Mouse (Mus musculus): ENCODE results near the gene Gm128. TPM values are rescaled to one million over a fixed set of nuclear protein-coding genes. Genes with fewer than 3 reads are reported as not detected.

Gene Gm128
- total and polyA plus RNA-seq, 3 experiments, result not detected

GRCm38 (mm10) chr3:95210585-95210984 lies 30.8 kb downstream of the Gm128 start:
- DNase-seq (ENCODE audit: low spot score) (no peak), ATAC-seq (ENCODE audit: extremely low read depth, insufficient number of reproducible peaks, low FRiP score, poor library complexity, severe bottlenecking) (no peak)
- peaks cover 23% of the 10 kb centered on the region for H3K4me1 ChIP-seq (ENCODE audit: insufficient read depth, low read depth, low read length)
- no peak for TF ChIP-seq TAL1 (conservative IDR thresholded peaks at IDR 0.05; ENCODE audit: low read depth, low read length)
- TF ChIP-seq GATA2 (IDR thresholded peaks at IDR 0.05; ENCODE audit: borderline replicate concordance, low read depth, low read length), result no peak
- TF ChIP-seq CTCF (IDR thresholded peaks at IDR 0.05; ENCODE audit: low read depth, low read length), result no peak
- TF ChIP-seq GATA1 (IDR thresholded peaks at IDR 0.05; ENCODE audit: borderline replicate concordance, low read length), result no peak
- no peak for TF ChIP-seq POLR2AphosphoS5 (IDR thresholded peaks at IDR 0.05; ENCODE audit: insufficient replicate concordance, low read depth, low read length)
- H3K9me3 ChIP-seq (replicated peaks), result no peaks in the 10 kb centered on the region
- H3K36me3 ChIP-seq (replicated peaks), result peaks cover 95% of the 10 kb centered on the region
- no peaks in the 10 kb centered on the region for H3K27me3 ChIP-seq (ENCODE audit: insufficient read depth, low read length)
- no peak overlapping the region for H3K4me3 ChIP-seq (ENCODE audit: low read depth, low read length)

- no peak for TF ChIP-seq GATA1 (IDR thresholded peaks at IDR 0.05; ENCODE audit: borderline replicate concordance, low read length)
- no peak for TF ChIP-seq GATA2 (IDR thresholded peaks at IDR 0.05; ENCODE audit: borderline replicate concordance, low read depth, low read length)
- no peak for TF ChIP-seq CTCF (IDR thresholded peaks at IDR 0.05; ENCODE audit: low read depth, low read length)
- no peak for TF ChIP-seq POLR2AphosphoS5 (IDR thresholded peaks at IDR 0.05; ENCODE audit: insufficient replicate concordance, low read depth, low read length)
- TF ChIP-seq TAL1 (conservative IDR thresholded peaks at IDR 0.05; ENCODE audit: low read depth, low read length), result no peak
- peaks cover 8% of the 10 kb centered on the region; the same call in 1 of the 2 replicates for H3K4me1 ChIP-seq (ENCODE audit: insufficient read depth, low read depth, low read length)
- no peak for DNase-seq (ENCODE audit: low spot score)
- H3K27me3 ChIP-seq (ENCODE audit: insufficient read depth, low read length), result no peaks in the 10 kb centered on the region
- no peak for ATAC-seq (ENCODE audit: extremely low read depth, insufficient number of reproducible peaks, low FRiP score, poor library complexity, severe bottlenecking)
- H3K36me3 ChIP-seq (replicated peaks), result peaks cover 96% of the 10 kb centered on the region
- H3K4me3 ChIP-seq (ENCODE audit: low read depth, low read length), result no peak overlapping the region
- no peaks in the 10 kb centered on the region for H3K9me3 ChIP-seq (replicated peaks)
Observed at GRCm38 (mm10) chr3:95208286-95208685, 33.1 kb downstream of the Gm128 start.

- Histone ChIP-seq H3K9me3 (replicated peaks) (no peaks in the 10 kb centered on the region), H3K4me3 (ENCODE audit: low read depth, low read length) (no peak overlapping the region), H3K27me3 (ENCODE audit: insufficient read depth, low read length) (no peaks in the 10 kb centered on the region), H3K36me3 (replicated peaks) (peaks cover 98% of the 10 kb centered on the region), H3K4me1 (ENCODE audit: insufficient read depth, low read depth, low read length) (peaks cover 3% of the 10 kb centered on the region; the same call in 1 of the 2 replicates)
- no peak for TF ChIP-seq POLR2AphosphoS5 (IDR thresholded peaks at IDR 0.05; ENCODE audit: insufficient replicate concordance, low read depth, low read length)
- no peak for TF ChIP-seq GATA1 (IDR thresholded peaks at IDR 0.05; ENCODE audit: borderline replicate concordance, low read length)
- TF ChIP-seq TAL1 (conservative IDR thresholded peaks at IDR 0.05; ENCODE audit: low read depth, low read length), result no peak
- ATAC-seq (ENCODE audit: extremely low read depth, insufficient number of reproducible peaks, low FRiP score, poor library complexity, severe bottlenecking) (no peak), DNase-seq (ENCODE audit: low spot score) (no peak)
Observed at GRCm38 (mm10) chr3:95203880-95204279, 37.5 kb downstream of the Gm128 start.

DNA sequence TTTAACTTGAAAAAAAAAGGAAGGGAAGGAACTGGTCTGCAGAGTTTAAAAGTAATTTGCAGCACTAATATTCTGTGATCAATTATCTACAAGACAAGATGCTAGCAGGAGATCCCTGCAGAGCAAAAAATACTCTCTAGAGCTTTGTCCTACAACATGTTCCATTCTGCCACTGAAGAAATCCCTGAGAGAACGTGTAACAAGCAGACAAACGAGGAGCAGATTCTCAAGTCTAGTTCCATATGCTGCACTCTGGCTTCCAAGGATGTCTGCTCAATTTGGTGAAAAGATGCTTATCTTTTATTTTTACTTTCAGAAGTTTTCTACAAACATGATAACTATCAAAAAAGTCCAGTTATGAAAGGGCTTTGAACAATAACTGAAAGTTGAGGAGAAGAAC lies 40.8 kb downstream of the Gm128 start:
- Histone ChIP-seq H3K4me1 (ENCODE audit: insufficient read depth, low read depth, low read length) (no peaks in the 10 kb centered on the region), H3K27me3 (ENCODE audit: insufficient read depth, low read length) (no peaks in the 10 kb centered on the region), H3K9me3 (replicated peaks) (no peaks in the 10 kb centered on the region), H3K36me3 (replicated peaks) (peaks cover 98% of the 10 kb centered on the region), H3K4me3 (ENCODE audit: low read depth, low read length) (no peak overlapping the region)
- DNase-seq (ENCODE audit: low spot score), result no peak
- ATAC-seq (ENCODE audit: extremely low read depth, insufficient number of reproducible peaks, low FRiP score, poor library complexity, severe bottlenecking), result no peak
- TF ChIP-seq GATA1 (IDR thresholded peaks at IDR 0.05; ENCODE audit: borderline replicate concordance, low read length), result no peak
- no peak for TF ChIP-seq TAL1 (conservative IDR thresholded peaks at IDR 0.05; ENCODE audit: low read depth, low read length)
- TF ChIP-seq POLR2AphosphoS5 (IDR thresholded peaks at IDR 0.05; ENCODE audit: insufficient replicate concordance, low read depth, low read length), result no peak
- TF ChIP-seq CTCF (IDR thresholded peaks at IDR 0.05; ENCODE audit: low read depth, low read length), result no peak
- no peak for TF ChIP-seq GATA2 (IDR thresholded peaks at IDR 0.05; ENCODE audit: borderline replicate concordance, low read depth, low read length)

DNA sequence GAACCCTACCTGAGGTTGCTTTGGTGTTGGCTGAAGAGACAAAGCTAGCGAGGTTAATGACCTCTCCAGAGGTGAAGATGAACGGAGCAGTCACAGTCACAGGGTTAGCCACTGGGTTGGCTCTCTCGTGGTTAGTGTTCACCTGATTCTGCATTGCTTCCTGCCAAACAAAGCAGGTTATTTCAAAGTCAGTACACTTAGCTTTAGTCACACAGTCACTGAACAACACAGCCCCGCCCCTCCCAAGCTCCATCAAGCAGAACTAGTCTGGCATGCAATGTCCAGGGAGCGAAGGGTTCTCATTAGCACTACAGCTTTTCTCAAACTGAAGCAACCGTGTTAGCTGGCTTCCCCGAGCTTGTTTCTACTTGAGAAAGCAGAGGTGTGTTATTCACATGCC lies 41.3 kb downstream of the Gm128 start:
- H3K4me1 ChIP-seq (ENCODE audit: insufficient read depth, low read depth, low read length), result no peaks in the 10 kb centered on the region
- DNase-seq (ENCODE audit: low spot score), result no peak
- H3K36me3 ChIP-seq (replicated peaks), result peaks cover 98% of the 10 kb centered on the region
- no peak for ATAC-seq (ENCODE audit: extremely low read depth, insufficient number of reproducible peaks, low FRiP score, poor library complexity, severe bottlenecking)
- no peak overlapping the region for H3K4me3 ChIP-seq (ENCODE audit: low read depth, low read length)
- TF ChIP-seq TAL1 (conservative IDR thresholded peaks at IDR 0.05; ENCODE audit: low read depth, low read length), result no peak
- no peak for TF ChIP-seq GATA1 (IDR thresholded peaks at IDR 0.05; ENCODE audit: borderline replicate concordance, low read length)
- TF ChIP-seq POLR2AphosphoS5 (IDR thresholded peaks at IDR 0.05; ENCODE audit: insufficient replicate concordance, low read depth, low read length), result no peak
- no peak for TF ChIP-seq CTCF (IDR thresholded peaks at IDR 0.05; ENCODE audit: low read depth, low read length)
- TF ChIP-seq GATA2 (IDR thresholded peaks at IDR 0.05; ENCODE audit: borderline replicate concordance, low read depth, low read length), result no peak
- H3K9me3 ChIP-seq (replicated peaks), result no peaks in the 10 kb centered on the region
- H3K27me3 ChIP-seq (ENCODE audit: insufficient read depth, low read length), result no peaks in the 10 kb centered on the region

DNA sequence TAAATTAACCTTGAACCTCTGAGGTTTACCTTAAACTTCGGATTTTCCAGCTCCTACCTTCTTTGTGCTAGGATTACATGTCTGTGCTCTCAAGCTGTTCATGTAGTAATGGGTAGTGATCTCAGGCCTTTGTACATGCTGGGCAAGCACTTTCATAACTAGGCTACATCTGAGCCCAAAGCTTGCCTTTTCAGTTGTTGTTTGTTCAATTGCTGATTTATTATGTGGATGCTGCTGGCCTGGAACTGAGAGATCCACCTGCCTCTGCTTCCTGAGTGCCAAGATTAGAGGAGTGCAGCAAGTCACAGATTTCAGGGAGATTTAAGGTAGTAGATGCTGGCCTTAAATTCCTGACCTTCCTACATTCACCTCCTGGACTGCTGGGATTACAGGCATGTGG lies 42.3 kb downstream of the Gm128 start:
- no peak for DNase-seq (ENCODE audit: low spot score)
- no peaks in the 10 kb centered on the region for H3K4me1 ChIP-seq (ENCODE audit: insufficient read depth, low read depth, low read length)
- H3K36me3 ChIP-seq (replicated peaks), result peaks cover 98% of the 10 kb centered on the region
- TF ChIP-seq POLR2AphosphoS5 (IDR thresholded peaks at IDR 0.05; ENCODE audit: insufficient replicate concordance, low read depth, low read length), result no peak
- TF ChIP-seq TAL1 (conservative IDR thresholded peaks at IDR 0.05; ENCODE audit: low read depth, low read length), result no peak
- TF ChIP-seq CTCF (IDR thresholded peaks at IDR 0.05; ENCODE audit: low read depth, low read length), result no peak
- TF ChIP-seq GATA1 (IDR thresholded peaks at IDR 0.05; ENCODE audit: borderline replicate concordance, low read length), result no peak
- H3K9me3 ChIP-seq (replicated peaks), result no peaks in the 10 kb centered on the region
- H3K27me3 ChIP-seq (ENCODE audit: insufficient read depth, low read length), result no peaks in the 10 kb centered on the region
- H3K4me3 ChIP-seq (ENCODE audit: low read depth, low read length), result no peak overlapping the region
- no peak for ATAC-seq (ENCODE audit: extremely low read depth, insufficient number of reproducible peaks, low FRiP score, poor library complexity, severe bottlenecking)

GRCm38 (mm10) chr3:95195772-95196171 lies 45.6 kb downstream of the Gm128 start:
- DNase-seq (ENCODE audit: low spot score) (no peak), ATAC-seq (ENCODE audit: extremely low read depth, insufficient number of reproducible peaks, low FRiP score, poor library complexity, severe bottlenecking) (no peak)
- H3K36me3 ChIP-seq (replicated peaks), result peaks cover 97% of the 10 kb centered on the region

More at GRCm38 (mm10) chr3:95195772-95196171, 45.6 kb downstream of the Gm128 start:
- no peaks in the 10 kb centered on the region for H3K4me1 ChIP-seq (ENCODE audit: insufficient read depth, low read depth, low read length)
- TF ChIP-seq TAL1 (conservative IDR thresholded peaks at IDR 0.05; ENCODE audit: low read depth, low read length), result no peak
- TF ChIP-seq GATA1 (IDR thresholded peaks at IDR 0.05; ENCODE audit: borderline replicate concordance, low read length), result no peak
- no peak for TF ChIP-seq CTCF (IDR thresholded peaks at IDR 0.05; ENCODE audit: low read depth, low read length)
- no peak for TF ChIP-seq GATA2 (IDR thresholded peaks at IDR 0.05; ENCODE audit: borderline replicate concordance, low read depth, low read length)
- no peak for TF ChIP-seq POLR2AphosphoS5 (IDR thresholded peaks at IDR 0.05; ENCODE audit: insufficient replicate concordance, low read depth, low read length)
- H3K9me3 ChIP-seq (replicated peaks), result no peaks in the 10 kb centered on the region
- no peak overlapping the region for H3K4me3 ChIP-seq (ENCODE audit: low read depth, low read length)
- no peaks in the 10 kb centered on the region for H3K27me3 ChIP-seq (ENCODE audit: insufficient read depth, low read length)
